Mouse (Mus musculus): Measurements from ENCODE around the gene Igfbp2. TPM values are rescaled to one million over a fixed set of nuclear protein-coding genes. Genes with fewer than 3 reads are reported as not detected.

The Igfbp2 gene
- polyA plus RNA-seq, 1 experiment: 308 TPM

DNA sequence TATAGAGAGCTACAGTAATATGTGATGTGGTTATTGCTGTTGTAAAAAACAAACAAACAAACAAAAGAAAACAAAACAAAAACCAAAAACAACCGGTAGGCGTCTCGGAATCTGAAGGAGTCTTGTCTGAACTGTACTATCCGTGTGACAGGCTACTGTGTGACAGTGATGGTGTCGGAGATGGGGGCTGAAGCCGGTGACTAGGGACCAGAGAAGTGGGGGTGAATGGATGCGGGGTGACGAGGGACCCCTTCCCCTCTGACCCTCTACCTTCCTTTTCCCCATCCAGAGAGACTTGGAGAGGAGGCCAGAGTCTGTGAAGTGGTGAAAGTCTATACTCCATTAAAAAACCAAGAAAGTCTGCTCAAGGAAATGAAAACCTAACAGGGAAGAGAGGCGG lies 34.0 kb downstream of the Igfbp2 start:
- 82% methylated on average over 9 of the region's 9 CpGs for WGBS
- Histone ChIP-seq H3K4me3 (replicated peaks; ENCODE audit: extremely low read depth, low read depth, low read length) (no peak overlapping the region), H3K4me1 (ENCODE audit: control insufficient read depth, insufficient read depth, low read length) (no peaks in the 10 kb centered on the region)
- no peak for DNase-seq
- no peak for TF ChIP-seq POLR2A (IDR thresholded peaks at IDR 0.05; ENCODE audit: borderline replicate concordance, extremely low read depth, low read depth, low read length)

DNA sequence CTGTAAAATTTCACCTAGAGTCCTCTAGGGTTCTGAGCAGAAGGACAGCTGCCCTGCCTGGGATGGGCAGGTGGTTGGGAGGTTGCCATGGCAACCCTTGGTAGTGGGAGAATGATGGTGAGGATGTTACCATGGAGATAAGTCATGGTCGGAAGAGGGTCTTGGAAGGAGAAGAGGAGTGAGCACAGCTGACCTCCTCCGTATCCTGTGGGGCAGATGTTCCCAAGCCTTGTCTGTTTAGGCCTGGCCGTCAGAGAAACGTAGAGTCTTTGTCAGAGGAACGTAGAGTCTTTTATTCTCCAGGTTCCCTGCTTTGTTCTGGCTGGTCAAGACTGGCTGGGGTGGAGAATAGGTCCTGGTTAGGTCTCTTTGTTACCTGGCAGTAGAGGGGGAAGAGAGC lies 34.6 kb downstream of the Igfbp2 start:
- Histone ChIP-seq H3K4me3 (replicated peaks; ENCODE audit: extremely low read depth, low read depth, low read length) (no peak overlapping the region), H3K4me1 (ENCODE audit: control insufficient read depth, insufficient read depth, low read length) (no peaks in the 10 kb centered on the region)
- TF ChIP-seq CTCF (IDR thresholded peaks at IDR 0.05; ENCODE audit: insufficient read depth, low read length): no peak
- no peak for TF ChIP-seq POLR2A (IDR thresholded peaks at IDR 0.05; ENCODE audit: borderline replicate concordance, extremely low read depth, low read depth, low read length)
- DNase-seq: no peak
- 76% methylated on average over 5 of the region's 5 CpGs for WGBS

DNA sequence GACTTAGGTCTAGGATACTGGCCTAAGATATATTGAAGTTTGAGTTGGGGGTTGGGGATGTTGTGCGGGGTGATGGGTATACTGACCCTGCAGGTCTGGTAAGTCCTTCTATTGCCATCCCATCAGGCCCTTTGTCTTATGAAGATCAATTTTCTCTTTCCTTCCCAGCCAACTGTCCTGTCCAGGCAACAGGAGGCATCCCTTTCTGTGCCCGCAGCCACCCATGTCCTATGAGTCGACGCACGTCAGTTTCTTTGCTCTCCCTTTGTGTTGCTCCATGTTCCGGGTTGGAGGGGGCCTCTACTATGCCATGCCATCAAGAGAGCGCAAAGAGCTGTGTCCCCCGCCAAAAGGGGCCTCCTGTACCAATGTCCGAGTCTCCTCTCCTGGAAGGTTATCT lies 35.7 kb downstream of the Igfbp2 start:
- Histone ChIP-seq H3K4me1 (ENCODE audit: control insufficient read depth, insufficient read depth, low read length) (no peaks in the 10 kb centered on the region), H3K4me3 (replicated peaks; ENCODE audit: extremely low read depth, low read depth, low read length) (no peak overlapping the region)
- 92% methylated on average over 9 of the region's 9 CpGs for WGBS
- no peak for DNase-seq
- TF ChIP-seq POLR2A (IDR thresholded peaks at IDR 0.05; ENCODE audit: borderline replicate concordance, extremely low read depth, low read depth, low read length): no peak
- TF ChIP-seq CTCF (IDR thresholded peaks at IDR 0.05; ENCODE audit: insufficient read depth, low read length): no peak

DNA sequence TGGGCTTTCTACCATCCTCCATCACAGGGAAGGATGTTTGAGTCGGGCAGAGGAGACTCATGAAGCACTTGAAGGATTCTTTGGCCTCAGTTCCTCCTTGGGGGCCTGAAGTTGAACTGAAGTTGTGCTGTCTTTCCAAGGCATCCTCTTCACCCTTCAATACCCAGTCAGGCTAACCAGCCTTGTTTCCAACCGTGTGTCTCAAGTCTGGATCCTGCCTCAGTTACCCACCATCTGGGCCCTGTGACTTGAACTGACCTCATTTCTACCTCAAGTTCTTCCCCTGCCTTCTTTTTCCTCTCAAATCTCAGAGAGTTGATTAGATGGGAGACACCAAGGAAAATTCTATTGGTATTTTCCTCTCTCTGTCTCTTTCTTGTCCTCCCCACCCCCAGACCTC lies 36.2 kb downstream of the Igfbp2 start:
- Histone ChIP-seq H3K4me3 (replicated peaks; ENCODE audit: extremely low read depth, low read depth, low read length) (no peak overlapping the region), H3K4me1 (ENCODE audit: control insufficient read depth, insufficient read depth, low read length) (no peaks in the 10 kb centered on the region)
- no peak for DNase-seq
- 76% methylated on average over 2 of the region's 2 CpGs for WGBS
- no peak for TF ChIP-seq CTCF (IDR thresholded peaks at IDR 0.05; ENCODE audit: insufficient read depth, low read length)
- no peak for TF ChIP-seq POLR2A (IDR thresholded peaks at IDR 0.05; ENCODE audit: borderline replicate concordance, extremely low read depth, low read depth, low read length)

DNA sequence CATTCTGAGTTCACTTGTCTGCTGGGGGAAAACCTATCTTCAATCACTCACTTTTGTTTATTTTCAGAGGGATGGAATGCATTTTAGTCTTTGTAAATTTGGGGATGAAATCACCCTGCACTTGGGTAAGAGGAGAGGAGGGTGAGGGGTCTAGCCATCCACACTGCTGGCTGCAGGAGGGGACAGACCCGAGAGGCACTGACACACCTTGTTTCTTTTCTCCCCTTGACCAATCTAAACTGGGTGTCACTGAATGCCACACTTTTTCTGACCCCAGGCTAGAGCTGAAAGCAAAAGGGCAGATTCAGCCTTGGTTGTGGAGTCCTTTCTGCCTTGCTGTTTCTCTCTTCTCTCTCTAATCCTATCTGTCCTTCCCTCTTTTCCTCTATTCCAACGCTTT lies 37.4 kb downstream of the Igfbp2 start:
- TF ChIP-seq CTCF (IDR thresholded peaks at IDR 0.05; ENCODE audit: insufficient read depth, low read length): no peak
- no peak for TF ChIP-seq POLR2A (IDR thresholded peaks at IDR 0.05; ENCODE audit: borderline replicate concordance, extremely low read depth, low read depth, low read length)
- no peak for DNase-seq
- Histone ChIP-seq H3K4me1 (ENCODE audit: control insufficient read depth, insufficient read depth, low read length) (no peaks in the 10 kb centered on the region), H3K4me3 (replicated peaks; ENCODE audit: extremely low read depth, low read depth, low read length) (no peak overlapping the region)
- 42% methylated on average over 2 of the region's 2 CpGs for WGBS

DNA sequence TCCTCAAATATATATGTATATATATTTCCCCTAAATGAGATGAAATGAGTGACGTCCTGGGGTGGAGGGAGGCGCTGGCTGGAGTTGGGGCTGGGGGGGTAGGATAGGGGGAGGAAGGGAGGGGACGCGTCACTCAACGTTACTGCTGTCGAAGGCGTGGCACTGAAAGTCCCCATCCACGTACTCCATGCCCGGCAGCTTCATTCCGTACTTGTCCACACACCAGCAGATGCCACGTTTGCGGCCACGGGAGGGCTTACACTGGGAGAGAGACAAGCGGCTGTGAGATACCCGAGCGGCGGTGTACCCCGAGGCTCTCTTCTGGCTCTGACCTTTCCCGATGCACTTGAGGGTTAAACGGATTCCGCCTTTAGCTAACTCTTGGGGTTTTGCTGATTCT lies 37.9 kb downstream of the Igfbp2 start:
- WGBS: 82% methylated on average over 21 of the region's 21 CpGs
- no peak for TF ChIP-seq POLR2A (IDR thresholded peaks at IDR 0.05; ENCODE audit: borderline replicate concordance, extremely low read depth, low read depth, low read length)
- no peak for TF ChIP-seq CTCF (IDR thresholded peaks at IDR 0.05; ENCODE audit: insufficient read depth, low read length)
- no peak for DNase-seq

DNA sequence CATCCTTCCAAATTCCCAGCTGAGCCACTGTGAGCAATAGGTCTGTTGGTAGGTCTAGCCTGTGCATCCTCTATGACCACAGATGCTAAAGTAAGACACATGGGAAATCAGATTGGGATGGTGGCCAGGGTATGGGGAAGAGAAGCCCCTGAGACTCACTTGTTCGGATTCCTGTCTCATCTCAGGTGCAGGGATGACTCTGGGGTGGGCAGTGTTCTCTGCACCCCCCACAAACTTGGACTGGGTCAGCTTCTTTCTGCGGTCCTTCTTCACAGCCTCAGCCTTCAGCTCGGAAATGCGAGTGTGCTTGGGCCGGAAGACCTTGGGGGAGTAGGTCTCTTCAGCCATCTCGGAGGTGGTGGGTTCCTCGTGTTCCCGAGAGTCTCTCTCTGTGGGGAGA lies 39.4 kb downstream of the Igfbp2 start:
- no peak for TF ChIP-seq POLR2A (IDR thresholded peaks at IDR 0.05; ENCODE audit: borderline replicate concordance, extremely low read depth, low read depth, low read length)
- no peak for TF ChIP-seq CTCF (IDR thresholded peaks at IDR 0.05; ENCODE audit: insufficient read depth, low read length)
- Histone ChIP-seq H3K4me3 (replicated peaks; ENCODE audit: extremely low read depth, low read depth, low read length) (no peak overlapping the region), H3K4me1 (ENCODE audit: control insufficient read depth, insufficient read depth, low read length) (no peaks in the 10 kb centered on the region)
- WGBS: 83% methylated on average over 8 of the region's 8 CpGs
- DNase-seq: no peak

More for the DNA sequence above, 37.9 kb downstream of the Igfbp2 start:
- Histone ChIP-seq H3K4me3 (replicated peaks; ENCODE audit: extremely low read depth, low read depth, low read length) (no peak overlapping the region), H3K4me1 (ENCODE audit: control insufficient read depth, insufficient read depth, low read length) (no peaks in the 10 kb centered on the region)

DNA sequence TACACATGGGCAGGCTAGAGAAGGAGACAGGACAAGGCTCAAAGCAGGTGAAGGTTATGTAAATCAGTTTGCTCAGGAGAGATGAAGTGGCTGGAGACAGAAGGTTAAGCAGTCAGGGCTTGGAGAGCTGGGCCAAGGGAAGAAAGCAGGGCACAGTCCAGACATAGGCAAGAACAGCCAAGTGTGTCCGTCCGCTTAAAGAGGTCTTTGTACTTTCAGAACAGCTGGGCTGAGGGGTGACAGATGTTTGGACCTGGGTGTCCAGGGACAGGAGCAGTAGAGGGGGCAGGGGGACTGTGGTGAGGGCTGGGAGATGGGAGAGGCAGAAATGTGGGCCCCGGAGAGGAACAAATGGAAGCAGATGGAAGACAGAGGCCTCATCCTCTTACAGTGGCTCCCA lies 40.0 kb downstream of the Igfbp2 start:
- TF ChIP-seq CTCF (IDR thresholded peaks at IDR 0.05; ENCODE audit: insufficient read depth, low read length) (no peak), POLR2A (IDR thresholded peaks at IDR 0.05; ENCODE audit: borderline replicate concordance, extremely low read depth, low read depth, low read length) (no peak)
- WGBS: 85% methylated on average over 3 of the region's 3 CpGs

DNA sequence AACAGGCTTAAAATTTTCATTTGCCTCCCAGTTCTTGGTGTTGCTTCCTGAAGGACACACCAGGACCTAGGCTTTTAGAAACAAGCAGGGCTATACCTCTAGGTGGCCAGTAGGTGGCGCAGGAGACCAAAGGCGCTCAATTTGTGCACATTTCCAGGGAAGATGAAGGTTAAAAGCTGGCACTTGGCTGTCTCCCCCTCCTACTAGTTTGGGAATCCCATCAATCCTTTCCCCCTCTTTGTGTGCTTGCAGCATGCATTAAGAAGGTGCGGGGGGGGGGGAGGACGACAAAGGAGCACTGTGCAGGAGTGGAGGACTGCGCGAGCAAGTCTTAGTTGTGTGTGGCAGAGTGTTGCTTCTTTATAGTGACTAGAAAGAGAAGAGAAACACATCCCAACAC lies 41.6 kb downstream of the Igfbp2 start:
- TF ChIP-seq CTCF (IDR thresholded peaks at IDR 0.05; ENCODE audit: insufficient read depth, low read length): peak; percentile 97
- no peak for TF ChIP-seq POLR2A (IDR thresholded peaks at IDR 0.05; ENCODE audit: borderline replicate concordance, extremely low read depth, low read depth, low read length)
- H3K4me3 ChIP-seq (replicated peaks; ENCODE audit: extremely low read depth, low read depth, low read length): no peak overlapping the region
- DNase-seq: peak; percentile 68
- 35% methylated on average over 6 of the region's 6 CpGs for WGBS
- peaks cover 1% of the 10 kb centered on the region; the same call in 1 of the 2 replicates for H3K4me1 ChIP-seq (ENCODE audit: control insufficient read depth, insufficient read depth, low read length)

More for the DNA sequence above, 40.0 kb downstream of the Igfbp2 start:
- no peak for DNase-seq
- no peak overlapping the region for H3K4me3 ChIP-seq (replicated peaks; ENCODE audit: extremely low read depth, low read depth, low read length)
- H3K4me1 ChIP-seq (ENCODE audit: control insufficient read depth, insufficient read depth, low read length): no peaks in the 10 kb centered on the region

DNA sequence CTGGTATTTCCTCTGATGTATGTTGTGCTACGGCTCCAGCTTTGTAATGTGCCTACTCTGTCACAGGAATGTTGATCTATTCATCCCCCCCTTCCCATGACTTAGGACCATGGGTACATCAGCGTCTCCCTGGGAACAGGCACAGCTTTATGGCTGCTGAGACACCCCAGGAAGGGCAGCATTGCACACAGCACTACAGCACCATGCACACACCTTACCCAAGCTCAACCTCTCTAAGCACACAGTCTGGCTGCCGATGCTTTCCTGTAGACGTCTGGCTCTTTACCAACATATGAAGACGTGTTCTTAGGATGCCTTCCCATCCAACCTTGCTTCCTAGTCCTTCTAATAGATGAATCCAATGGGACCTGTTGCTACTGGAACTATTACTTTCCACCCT lies 42.1 kb downstream of the Igfbp2 start:
- no peak for DNase-seq
- WGBS: 58% methylated on average over 5 of the region's 5 CpGs
- TF ChIP-seq POLR2A (IDR thresholded peaks at IDR 0.05; ENCODE audit: borderline replicate concordance, extremely low read depth, low read depth, low read length) (no peak), CTCF (IDR thresholded peaks at IDR 0.05; ENCODE audit: insufficient read depth, low read length) (no peak)

More for the DNA sequence above, 42.1 kb downstream of the Igfbp2 start:
- H3K4me1 ChIP-seq (ENCODE audit: control insufficient read depth, insufficient read depth, low read length): peaks cover 2% of the 10 kb centered on the region; the same call in 1 of the 2 replicates
- no peak overlapping the region for H3K4me3 ChIP-seq (replicated peaks; ENCODE audit: extremely low read depth, low read depth, low read length)

Data from lung, adult 2 months (tissue).